Mouse (Mus musculus): Measurements from ENCODE around the gene Sema6d. TPM values are rescaled to one million over a fixed set of nuclear protein-coding genes. Genes with fewer than 3 reads are reported as not detected.

The Sema6d gene
- 10 to 100 TPM; 16.2 to 19.5 TPM for total RNA-seq (2021)

- peak; percentile 2 to 5 for DNase-seq
- intact Hi-C loops (cut with DNase I) = no loop called here
These were observed at the start of gene Sema6d for GRCm38 (mm10) chr2:124089813-124090230. Sema6d (plus strand) TSS chr2:124089969.

GRCm38 (mm10) chr2:124059910-124060309 is 29.9 kb upstream of the Sema6d start:
- intact Hi-C loops (cut with DNase I) = no loop called here
- DNase-seq = no peak

GRCm38 (mm10) chr2:124068380-124068779 is 21.4 kb upstream of the Sema6d start:
- intact Hi-C loops (cut with DNase I) = no loop called here
- no peak for DNase-seq

GRCm38 (mm10) chr2:124070664-124071063 is 19.1 kb upstream of the Sema6d start:
- intact Hi-C loops (cut with DNase I) = no loop called here
- DNase-seq = no peak

GRCm38 (mm10) chr2:124071380-124071779 is 18.4 kb upstream of the Sema6d start:
- intact Hi-C loops (cut with DNase I) = no loop called here
- DNase-seq = no peak

- DNase-seq = no peak
These were observed 717 bp downstream of the Sema6d start for GRCm38 (mm10) chr2:124090231-124091141.

GRCm38 (mm10) chr2:124099697-124100096 is 9.9 kb downstream of the Sema6d start:
- intact Hi-C loops (cut with DNase I) = loop anchor here (2.0 to 10.0 kb wide), 4 partner anchors 193 to 608 kb away; no protein-coding TSS in a partner anchor
- no peak for DNase-seq

More at GRCm38 (mm10) chr2:124090231-124091141, 717 bp downstream of the Sema6d start:
- intact Hi-C loops (cut with DNase I) = no loop called here

- intact Hi-C loops (cut with DNase I) = loop anchor here (1.0 to 10.0 kb wide), 6 partner anchors 192 to 1089 kb away; no protein-coding TSS in a partner anchor
These were observed 10.9 kb downstream of the Sema6d start for GRCm38 (mm10) chr2:124100486-124101200.

GRCm38 (mm10) chr2:124101201-124101517 is 11.4 kb downstream of the Sema6d start:
- intact Hi-C loops (cut with DNase I) = loop anchor here (1.0 to 10.0 kb wide), 6 partner anchors 191 to 1088 kb away; no protein-coding TSS in a partner anchor
- DNase-seq = no peak

More at GRCm38 (mm10) chr2:124100486-124101200, 10.9 kb downstream of the Sema6d start:
- peak; percentile 67 to 68 for DNase-seq

- DNase-seq = no peak
- intact Hi-C loops (cut with DNase I) = loop anchor here (1.0 to 10.0 kb wide), 6 partner anchors 191 to 1088 kb away; no protein-coding TSS in a partner anchor
These were observed 11.8 kb downstream of the Sema6d start for GRCm38 (mm10) chr2:124101580-124101979.

- DNase-seq = no peak
- intact Hi-C loops (cut with DNase I) = loop anchor here (5.0 to 10.0 kb wide), 3 partner anchors 189 to 604 kb away; no protein-coding TSS in a partner anchor
These were observed 13.5 kb downstream of the Sema6d start for GRCm38 (mm10) chr2:124103277-124103676.

- DNase-seq = no peak
- intact Hi-C loops (cut with DNase I) = no loop called here
These were observed 28.9 kb downstream of the Sema6d start for GRCm38 (mm10) chr2:124118469-124119243.

- DNase-seq = no peak
- intact Hi-C loops (cut with DNase I) = no loop called here
These were observed 30.6 kb downstream of the Sema6d start for GRCm38 (mm10) chr2:124120355-124120754.

- intact Hi-C loops (cut with DNase I) = no loop called here
- DNase-seq = no peak
These were observed 31.8 kb downstream of the Sema6d start for GRCm38 (mm10) chr2:124121539-124121938.

- intact Hi-C loops (cut with DNase I) = no loop called here
- DNase-seq = no peak
These were observed 35.7 kb downstream of the Sema6d start for GRCm38 (mm10) chr2:124125504-124125903.

- no peak for DNase-seq
- intact Hi-C loops (cut with DNase I) = no loop called here
These were observed 37.1 kb downstream of the Sema6d start for GRCm38 (mm10) chr2:124126853-124127252.

- no peak for DNase-seq
- intact Hi-C loops (cut with DNase I) = no loop called here
These were observed 41.1 kb downstream of the Sema6d start for GRCm38 (mm10) chr2:124130876-124131275.

GRCm38 (mm10) chr2:124141510-124142044 is 51.8 kb downstream of the Sema6d start:
- intact Hi-C loops (cut with DNase I) = no loop called here
- DNase-seq = no peak

- intact Hi-C loops (cut with DNase I) = no loop called here
- DNase-seq = no peak
These were observed 55.8 kb downstream of the Sema6d start for GRCm38 (mm10) chr2:124145528-124145927.

GRCm38 (mm10) chr2:124158158-124158557 is 68.4 kb downstream of the Sema6d start:
- no peak for DNase-seq
- intact Hi-C loops (cut with DNase I) = no loop called here
